Mouse (Mus musculus): ENCODE measurements around the gene Cacng5.

Gene Cacng5

DNA sequence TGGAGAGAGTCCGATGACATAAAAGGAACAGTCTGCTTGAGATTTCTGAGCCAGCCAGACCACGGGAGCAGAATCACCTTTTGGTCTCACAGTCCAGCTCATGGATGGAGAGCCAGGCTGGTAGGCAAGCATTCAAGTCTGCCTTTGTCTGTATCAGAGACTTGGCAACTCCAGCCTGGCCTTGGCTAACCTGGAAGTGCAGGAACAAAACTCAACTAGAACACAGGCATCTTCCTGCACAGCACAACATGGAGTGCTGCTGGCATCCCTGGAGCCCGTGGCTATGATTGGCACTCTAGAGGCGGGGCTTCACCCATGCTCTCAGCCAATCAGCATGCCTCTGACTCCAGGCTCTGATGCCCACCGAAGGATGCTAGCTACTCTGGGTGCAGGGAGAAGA, 38.0 kb downstream of the Cacng5 start:
- no peak for DNase-seq (ENCODE audit: low spot score in 2 of 2)

DNA sequence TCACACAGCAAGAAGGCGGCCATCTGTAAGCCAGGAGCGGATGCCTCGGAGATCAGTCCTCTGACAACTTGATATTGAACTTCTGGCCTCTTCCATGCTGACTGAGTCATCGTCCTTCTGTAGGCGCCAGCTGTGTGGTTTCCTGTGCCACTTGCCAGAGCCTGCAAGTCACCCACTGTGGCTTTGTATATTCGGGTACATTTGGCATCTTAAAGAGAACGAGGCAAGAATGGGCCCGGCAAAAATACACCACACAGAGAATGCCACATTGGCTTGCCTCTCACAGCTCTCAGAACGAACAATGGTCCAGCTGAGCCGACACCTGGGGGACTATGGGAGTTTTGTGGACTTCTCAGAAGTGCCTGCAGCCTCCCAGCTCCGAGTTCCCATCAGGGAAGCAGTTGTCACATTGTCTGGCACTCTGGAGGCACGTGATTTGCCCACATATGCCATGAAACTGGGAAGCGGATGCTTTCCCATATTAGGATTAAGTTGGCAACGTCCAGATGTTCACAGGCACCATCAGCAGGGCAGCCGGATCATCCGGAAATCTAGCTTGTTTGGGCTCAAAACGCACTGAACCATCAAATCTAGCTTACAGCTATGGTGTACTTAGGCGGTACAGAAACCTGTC, 38.9 kb downstream of the Cacng5 start:
- DNase-seq (ENCODE audit: low spot score in 2 of 2) = peak; percentile 2 to 25

DNA sequence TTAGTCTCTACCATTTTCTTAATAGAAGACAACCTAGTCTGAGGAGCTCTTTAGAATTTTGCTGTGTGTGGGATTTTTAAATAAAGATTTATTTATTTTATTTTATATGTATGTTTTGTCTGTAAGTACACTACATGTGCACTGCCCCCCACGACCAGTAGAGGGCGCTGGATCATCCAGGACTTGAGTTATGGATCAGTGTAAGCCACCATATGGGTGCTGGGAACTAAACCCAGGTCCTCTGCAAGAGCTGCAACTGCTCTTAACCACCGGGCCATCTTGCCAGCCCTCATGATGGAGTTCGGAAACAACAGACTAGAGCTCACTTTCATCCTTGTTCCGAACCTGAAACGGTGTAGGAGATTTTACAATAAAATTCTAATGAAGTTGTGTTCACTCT, 42.1 kb downstream of the Cacng5 start:
- DNase-seq (ENCODE audit: low spot score in 2 of 2) = no peak

DNA sequence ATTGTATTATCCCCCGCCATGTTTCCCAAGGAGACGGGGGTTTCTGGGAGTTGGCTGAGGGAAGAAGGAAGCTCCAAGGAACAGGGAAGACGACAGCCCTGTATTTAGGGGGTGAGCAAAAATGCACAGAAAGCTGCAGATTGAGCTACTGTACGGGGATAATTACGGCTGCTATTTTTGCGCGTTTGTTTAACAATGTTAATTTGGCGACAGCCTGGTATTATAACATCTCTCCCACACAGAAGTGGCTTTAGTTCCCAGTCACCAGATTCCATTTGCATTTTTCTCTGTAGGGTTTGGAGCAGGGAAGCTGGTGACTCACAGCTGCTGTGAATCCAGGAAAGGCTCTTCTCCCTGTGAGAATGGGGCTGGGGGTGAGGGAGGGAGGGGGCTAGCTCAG, 47.3 kb downstream of the Cacng5 start:
- no peak for DNase-seq (ENCODE audit: low spot score in 2 of 2)

DNA sequence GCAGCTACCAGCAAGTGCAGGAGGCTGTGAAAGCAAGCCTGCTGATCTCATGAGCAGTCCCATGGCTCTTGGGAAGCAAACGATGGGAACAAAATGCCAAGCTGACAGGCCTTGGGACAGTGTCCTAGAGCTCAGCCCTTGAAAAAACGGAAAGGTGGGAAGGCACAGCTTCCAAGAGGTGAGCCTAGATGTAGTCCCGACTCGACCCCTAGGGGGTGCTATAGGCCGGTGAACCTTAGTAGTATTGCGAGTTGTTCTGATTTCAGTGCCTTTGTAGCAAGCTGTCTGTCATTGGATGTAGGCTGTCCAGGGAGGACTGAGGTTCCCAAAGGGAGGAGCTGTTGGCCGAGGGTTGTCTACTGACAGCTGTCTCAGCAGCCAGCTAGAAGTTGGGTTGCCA, 49.7 kb downstream of the Cacng5 start:
- peak; percentile 32 to 44 for DNase-seq (ENCODE audit: low spot score in 2 of 2)

DNA sequence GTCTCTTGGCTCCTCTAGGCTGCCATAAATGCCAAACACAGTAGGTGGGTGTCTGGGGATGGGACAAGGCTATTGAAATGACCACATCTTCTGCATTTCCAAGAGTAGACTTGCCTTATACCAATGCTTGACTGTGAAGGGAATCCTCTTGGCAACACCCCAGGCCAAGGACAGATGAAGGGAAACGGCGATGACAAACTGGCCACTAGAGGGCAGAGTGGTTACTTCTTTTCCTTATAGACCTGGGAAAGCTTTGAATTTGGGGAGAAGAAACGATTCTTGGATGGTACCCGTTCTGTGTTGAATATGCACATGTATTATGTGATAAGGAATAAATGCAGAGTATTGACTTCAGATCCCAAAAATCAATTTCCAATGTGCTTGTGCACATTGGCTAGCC, 50.8 kb downstream of the Cacng5 start:
- DNase-seq (ENCODE audit: low spot score in 2 of 2) = peak; percentile 6 to 25

DNA sequence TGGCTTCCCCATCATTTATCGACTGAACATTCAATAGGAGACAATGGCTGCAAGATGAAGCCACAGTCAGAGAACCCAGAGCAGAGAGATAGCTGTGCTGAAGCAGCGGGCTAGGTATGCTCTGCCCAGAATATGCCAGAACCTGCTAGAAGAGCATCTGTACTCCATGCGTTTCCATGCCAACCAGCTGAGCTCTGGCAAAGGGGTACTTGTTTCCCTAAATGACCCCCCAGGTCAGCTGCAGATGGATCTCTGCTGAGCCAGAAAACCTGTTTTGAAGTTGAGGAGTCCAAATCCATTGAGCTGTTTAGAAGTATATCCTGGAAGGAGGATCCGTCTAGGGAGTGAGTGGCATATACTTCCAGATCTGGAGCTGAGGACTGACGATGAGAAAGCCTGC, 53.1 kb downstream of the Cacng5 start:
- no peak for DNase-seq (ENCODE audit: low spot score in 2 of 2)

DNA sequence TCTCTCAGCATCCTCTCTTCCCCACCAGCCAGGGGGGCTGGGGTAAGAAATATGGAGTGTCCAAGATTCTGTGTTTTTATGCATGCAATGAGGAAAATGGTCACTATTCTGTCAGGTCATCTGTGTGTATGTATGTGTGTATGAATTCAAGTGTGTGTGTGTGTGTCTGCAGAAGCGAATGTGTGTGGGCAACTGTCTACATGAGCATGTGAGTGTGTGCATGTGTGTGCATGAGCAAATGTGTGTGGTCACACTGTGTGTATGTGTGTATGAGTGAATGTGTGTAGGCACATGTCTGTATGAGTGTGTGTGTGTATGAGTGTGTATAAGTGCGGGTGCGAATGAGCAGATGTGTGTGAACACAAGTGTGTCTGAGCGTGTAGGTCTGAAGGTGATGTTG, 55.0 kb downstream of the Cacng5 start:
- DNase-seq (ENCODE audit: low spot score in 2 of 2) = no peak

DNA sequence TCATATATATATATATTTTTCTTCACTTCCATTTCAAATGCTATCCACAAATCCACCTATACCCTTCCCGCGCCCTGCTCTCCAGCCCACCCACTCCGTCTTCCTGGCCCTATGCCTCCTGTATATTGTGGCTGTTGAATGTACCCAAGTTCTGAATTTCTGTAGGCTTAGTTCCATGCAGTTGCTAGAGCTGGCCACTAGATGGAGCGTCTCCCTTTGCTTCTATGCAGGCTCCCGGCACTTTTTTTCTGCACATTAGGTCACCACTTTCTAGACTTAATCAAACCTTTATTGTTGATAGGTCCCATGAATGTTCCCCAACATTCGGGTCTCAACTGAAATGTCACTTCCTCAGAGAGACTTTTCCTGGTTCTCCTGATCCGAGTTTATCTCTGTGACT, 55.6 kb downstream of the Cacng5 start:
- peak in 1 of 2 experiments; percentile 15 for DNase-seq (ENCODE audit: low spot score in 2 of 2)

DNA sequence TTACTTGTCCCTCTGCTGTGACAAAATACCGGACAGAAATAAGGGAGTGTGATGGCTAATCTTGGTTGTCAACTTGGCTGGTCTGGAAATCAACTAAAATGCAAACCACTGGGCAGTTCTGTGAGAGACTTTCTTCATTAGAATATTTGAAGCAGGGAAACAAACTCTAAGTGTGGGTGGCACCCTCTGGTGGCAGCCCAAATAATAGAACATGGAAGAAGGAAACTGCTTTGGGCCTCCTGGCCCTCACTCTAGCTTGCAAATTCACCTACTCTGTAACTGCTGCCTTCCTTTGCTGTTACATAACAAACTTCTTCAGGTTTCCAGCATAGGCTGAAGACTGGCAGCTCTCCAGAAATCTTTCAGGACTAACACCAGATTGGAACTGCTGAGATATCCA, 61.8 kb downstream of the Cacng5 start:
- no peak for DNase-seq (ENCODE audit: low spot score in 2 of 2)

DNA sequence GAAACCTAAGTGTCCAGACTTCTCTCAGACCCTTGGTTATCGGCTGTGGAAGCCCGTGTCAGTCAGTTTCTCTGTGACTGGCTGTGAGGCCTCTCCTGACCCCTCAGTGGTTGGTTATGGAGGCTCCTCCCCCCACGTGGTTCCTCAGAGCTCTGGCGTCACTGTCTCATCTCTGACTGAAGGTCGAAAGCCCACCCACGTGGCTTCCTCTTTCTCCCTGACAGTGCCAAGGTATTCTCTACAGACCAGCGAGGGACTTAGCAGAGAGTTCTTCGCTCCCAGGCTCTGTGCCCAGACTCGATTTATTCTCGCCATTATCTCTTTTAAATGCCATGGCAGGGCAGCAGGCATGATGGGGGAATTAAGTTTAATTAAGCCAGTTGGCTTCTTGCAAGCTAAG, 65.2 kb downstream of the Cacng5 start:
- DNase-seq (ENCODE audit: low spot score in 2 of 2) = no peak

DNA sequence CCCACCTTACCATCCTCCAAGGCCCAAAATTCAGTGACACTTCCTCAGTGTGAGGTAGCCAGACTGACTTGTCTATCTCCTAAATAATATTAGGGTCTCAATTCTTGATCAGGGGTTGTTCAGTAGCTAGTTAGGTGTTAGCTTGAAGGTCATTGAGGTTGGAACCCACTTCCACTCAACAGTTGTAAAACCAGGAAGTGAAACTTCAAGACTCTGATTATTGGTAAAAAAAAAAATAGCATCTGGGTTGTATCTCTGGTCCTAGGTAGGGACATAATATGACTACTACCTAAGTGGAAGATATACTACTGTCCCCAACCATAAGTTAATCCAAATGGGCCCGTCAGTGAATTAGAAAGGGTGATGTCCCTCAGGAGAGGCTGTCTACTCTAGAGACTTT, 70.7 kb downstream of the Cacng5 start:
- no peak for DNase-seq (ENCODE audit: low spot score in 2 of 2)

DNA sequence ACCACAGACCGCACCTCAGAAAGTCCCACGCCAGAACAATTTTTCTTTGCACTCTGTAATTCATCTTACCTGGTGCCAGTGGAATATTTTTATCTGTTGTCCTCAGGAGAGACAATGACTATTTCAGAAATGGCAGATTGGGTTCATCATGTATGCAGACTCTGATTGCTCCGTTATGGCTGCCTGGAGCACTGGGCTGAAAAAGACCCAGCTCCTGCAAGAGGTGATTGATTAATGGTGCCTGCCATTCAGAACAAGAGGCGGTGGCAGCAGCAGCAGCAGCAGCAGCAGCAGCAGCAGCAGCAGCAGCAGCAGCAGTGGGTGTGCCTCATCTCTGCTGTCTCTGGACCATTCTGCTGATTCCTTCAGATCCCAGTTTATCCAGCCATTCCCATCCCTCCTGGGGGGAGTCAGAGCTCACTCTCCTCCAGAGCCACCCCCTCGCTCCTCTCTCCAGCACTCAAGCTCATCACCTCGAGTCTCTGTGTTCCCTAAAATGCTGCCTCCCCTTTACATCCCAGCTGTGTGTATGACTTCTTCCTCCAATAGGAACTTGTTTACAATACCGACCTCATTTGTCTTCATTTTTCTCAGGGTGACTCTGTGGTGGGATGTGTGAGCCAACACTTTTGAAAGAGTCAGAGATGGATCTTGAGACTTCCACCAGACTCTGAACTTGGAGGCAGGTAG, 81.4 kb downstream of the Cacng5 start:
- DNase-seq (ENCODE audit: low spot score in 2 of 2) = no peak
